Mouse (Mus musculus) colon, adult 2 months (tissue): Measurements from ENCODE around the gene Tmc6. TPM values are rescaled to one million over a fixed set of nuclear protein-coding genes. Genes with fewer than 3 reads are reported as not detected.

Source experiments
- polyA plus RNA-seq: library from polyadenylated mRNA; depleted of rRNA; stranded (reverse); fragments of >200 nt; gene quantifications from 2 replicates; pipeline ENCODE4 v1.2.3, GENCODE M21; 2012; rRNA removed

The Tmc6 gene
- polyA plus RNA-seq: 103 and 111 TPM in 2 replicates

GRCm38 (mm10) chr11:117781993-117782704, at the start of gene Tmc6, which contains the start of gene Tmc8:
Tmc6 (minus strand) TSS chr11:117782198.
Tmc8 (plus strand) TSS chr11:117782076.

DNA sequence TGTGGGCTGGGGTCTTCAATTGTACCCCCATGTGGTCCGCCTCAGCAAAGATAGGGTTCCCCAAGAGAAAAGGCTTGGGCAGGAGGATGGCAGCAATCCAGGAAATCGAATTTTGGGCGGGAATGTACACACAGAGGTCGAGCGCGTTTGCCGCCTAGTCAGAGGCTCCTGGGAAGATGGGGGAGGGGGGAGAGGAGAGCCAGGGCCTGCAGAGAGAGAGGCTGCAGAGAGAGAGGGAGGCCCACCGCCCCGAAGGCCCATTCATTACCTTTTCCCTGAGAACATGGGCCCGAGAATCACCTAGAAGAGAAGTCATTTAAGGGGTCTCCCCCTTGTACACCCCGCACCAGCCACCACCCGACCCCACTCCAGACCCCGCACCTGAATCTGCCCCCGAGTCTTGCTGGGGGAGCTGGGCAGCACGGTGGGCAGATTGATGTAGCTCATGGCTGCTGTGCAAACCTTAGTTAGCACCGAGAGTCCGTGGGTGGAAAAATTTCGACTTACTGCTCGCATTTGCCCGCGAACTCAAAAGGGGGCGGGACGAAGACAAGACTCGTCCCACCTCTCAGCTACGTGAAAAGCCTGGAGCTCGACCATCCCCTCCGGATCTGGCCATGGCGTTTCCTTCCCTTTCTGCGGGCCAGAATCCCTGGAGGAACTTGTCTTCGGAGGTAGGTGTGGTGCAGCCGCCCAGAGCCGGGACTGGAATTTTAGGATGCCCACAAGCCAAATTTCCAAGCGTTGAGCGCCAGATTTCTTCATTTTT, 43.5 kb upstream of the Tmc6 start, which contains the start of the genes Afmid and Tk1:
TSS of gene Afmid (plus strand) at position 592 of the 769 bp plus-strand sequence.
TSS of gene Tk1 (minus strand) at position 760 of the 769 bp plus-strand sequence.

GRCm38 (mm10) chr11:117809407-117810311, 27.7 kb upstream of the Tmc6 start, which contains the start of the genes Gm20708 and Syngr2:
Gm20708 (plus strand) TSS chr11:117809668.
Syngr2 (plus strand) TSS chr11:117809668.

GRCm38 (mm10) chr11:117797511-117798159, 15.6 kb upstream of the Tmc6 start, which contains the start of gene 6030468B19Rik:
6030468B19Rik (plus strand) TSS chr11:117797660.

Other genes with a start within 250 kb of the Tmc6 start
- gene Tnrc6c, start 127.9 kb downstream of the Tmc6 start, polyA plus RNA-seq: 16.9 and 17.6 TPM in 2 replicates
- 28.6 and 35.7 TPM in 2 replicates for gene Tmc8, start 122 bp downstream of the Tmc6 start, polyA plus RNA-seq
- 0.28 and 0.38 TPM in 2 replicates for gene 6030468B19Rik, start 15.5 kb upstream of the Tmc6 start, polyA plus RNA-seq
- gene Gm20708, start 27.5 kb upstream of the Tmc6 start, polyA plus RNA-seq: 0.12 TPM in 1 of 2 replicates, not detected in the other
- 338 and 560 TPM in 2 replicates for gene Syngr2, start 27.5 kb upstream of the Tmc6 start, polyA plus RNA-seq
- gene Afmid, start 43.7 kb upstream of the Tmc6 start, polyA plus RNA-seq: 12.5 and 14.7 TPM in 2 replicates
- gene Tk1, start 43.9 kb upstream of the Tmc6 start, polyA plus RNA-seq: 42.2 and 49.5 TPM in 2 replicates
- 9.9 and 12.5 TPM in 2 replicates for gene Birc5, start 67.1 kb upstream of the Tmc6 start, polyA plus RNA-seq
- gene Tmem235, start 78.6 kb upstream of the Tmc6 start, polyA plus RNA-seq: 0.07 TPM in 1 of 2 replicates, not detected in the other
- gene Tha1, start 91.3 kb upstream of the Tmc6 start, polyA plus RNA-seq: 31.2 and 33.4 TPM in 2 replicates
- 18.9 and 26.0 TPM in 2 replicates for gene Socs3, start 187.8 kb upstream of the Tmc6 start, polyA plus RNA-seq
- 54.5 and 66.6 TPM in 2 replicates for gene Pgs1, start 204.1 kb upstream of the Tmc6 start, polyA plus RNA-seq